Mouse (Mus musculus): ENCODE measurements around the gene Thbd.

GRCm38 (mm10) chr2:148386476-148386875 is 21.5 kb downstream of the Thbd start:
- TF ChIP-seq CTCF (IDR thresholded peaks at IDR 0.05; ENCODE audit: insufficient read depth, low read length) = no peak
- TF ChIP-seq POLR2A (IDR thresholded peaks at IDR 0.05; ENCODE audit: borderline replicate concordance, extremely low read depth, low read depth, low read length) = no peak

Data from lung, adult 2 months (tissue).